Mouse (Mus musculus) lung, embryonic 14.5 days (tissue): ENCODE results near the gene Meox1. TPM values are rescaled to one million over a fixed set of nuclear protein-coding genes. Genes with fewer than 3 reads are reported as not detected.

Source experiments
- ATAC-seq: fragments of 200-750 bp; cut with Nextera tagmentation; 2 replicates; pipeline ENCODE4 v1.8.0; 2017; ENCODE audit warnings: mild to moderate bottlenecking, moderate TSS enrichment, moderate library complexity; ENCODE audit not compliant: insufficient read depth
- DNase-seq: peaks from one replicate; pipeline ENCODE4 v3.0.0-alpha.2; 2015
- H3K27ac ChIP-seq: fragments of 300-500 bp; sonication (generic); 2 replicates; pipeline ENCODE4 v1.5.1; 2014; ENCODE audit warnings: low read depth, mild to moderate bottlenecking, moderate library complexity
- H3K27me3 ChIP-seq: fragments of 300-500 bp; sonication (generic); 2 replicates; pipeline ENCODE4 v1.6.1; 2014; ENCODE audit warnings: low read length, control low read depth; ENCODE audit not compliant: insufficient read depth
- H3K36me3 ChIP-seq: fragments of 300-500 bp; sonication (generic); 2 replicates; pipeline ENCODE4 v1.6.1; 2014; ENCODE audit warnings: control low read depth; ENCODE audit not compliant: insufficient read depth
- H3K4me1 ChIP-seq: fragments of 300-500 bp; sonication (generic); 2 replicates; pipeline ENCODE4 v1.6.1; 2014; ENCODE audit warnings: antibody characterized with exemption, control low read depth; ENCODE audit not compliant: insufficient read depth
- H3K4me2 ChIP-seq: fragments of 300-500 bp; sonication (generic); 2 replicates; pipeline ENCODE4 v1.6.1; 2014; ENCODE audit warnings: mild to moderate bottlenecking
- H3K4me3 ChIP-seq: fragments of 300-500 bp; sonication (generic); 2 replicates; pipeline ENCODE4 v1.5.1; 2014; ENCODE audit warnings: low read depth, low read length
- H3K9ac ChIP-seq: fragments of 300-500 bp; sonication (generic); 2 replicates; pipeline ENCODE4 v1.6.1; 2014
- H3K9me3 ChIP-seq: fragments of 300-500 bp; sonication (generic); 2 replicates; pipeline ENCODE4 v1.6.1; 2016; ENCODE audit warnings: low read depth, low read length, control low read depth
- CTCF ChIP-seq: IDR thresholded peaks from 2 replicates; pipeline ENCODE4 v1.5.1; 2016; ENCODE audit warnings: antibody characterized with exemption, low read depth
- WGBS: fragments of 180-500 bp; shearing (Covaris S2); extraction: QIAGEN DNeasy Blood & Tissue Kit; methylation state at CpG from one replicate; pipeline ENCODE4 v1.1.7; 2014; 5-methylcytosine and 5-hydroxymethylcytosine counted together
- polyA plus RNA-seq: library from polyadenylated mRNA; unstranded; fragments of >200 nt; fragmentation: Nextera tagmentation; extraction: Ambion mirVana; gene quantifications from 2 replicates; pipeline ENCODE4 v1.2.1, GENCODE M21; 2014

Gene Meox1
- polyA plus RNA-seq, 1 experiment from 2014 or later: 7.9 TPM

GRCm38 (mm10) chr11:101885881-101886319 is 8.3 kb downstream of the Meox1 start:
- WGBS: 51% methylated on average over 6 of the region's 6 CpGs
- TF ChIP-seq CTCF: no peak
- Histone ChIP-seq H3K4me2 (no peak overlapping the region), H3K9ac (no peak overlapping the region), H3K9me3 (no peaks in the 10 kb centered on the region), H3K27ac (peak overlapping the region; percentile 69), H3K36me3 (no peaks in the 10 kb centered on the region), H3K27me3 (no peaks in the 10 kb centered on the region), H3K4me1 (peaks cover 51% of the 10 kb centered on the region), H3K4me3 (no peak overlapping the region)
- ATAC-seq (no peak), DNase-seq (no peak)

GRCm38 (mm10) chr11:101885232-101885631 is 8.9 kb downstream of the Meox1 start:
- Histone ChIP-seq H3K9ac (no peak overlapping the region), H3K4me2 (no peak overlapping the region), H3K27me3 (no peaks in the 10 kb centered on the region), H3K9me3 (no peaks in the 10 kb centered on the region), H3K4me1 (peaks cover 56% of the 10 kb centered on the region), H3K36me3 (no peaks in the 10 kb centered on the region), H3K4me3 (no peak overlapping the region), H3K27ac (peak overlapping the region; percentile 69)
- DNase-seq (peak; percentile 94), ATAC-seq (peak; percentile 87)
- peak; percentile 65 for TF ChIP-seq CTCF
- WGBS: 5% methylated on average over 6 of the region's 6 CpGs

- Histone ChIP-seq H3K4me2 (no peak overlapping the region), H3K27me3 (no peaks in the 10 kb centered on the region), H3K27ac (no peak overlapping the region; the same call in 1 of the 2 replicates), H3K9me3 (no peaks in the 10 kb centered on the region), H3K36me3 (no peaks in the 10 kb centered on the region), H3K9ac (no peak overlapping the region), H3K4me3 (no peak overlapping the region), H3K4me1 (peaks cover 60% of the 10 kb centered on the region)
- no peak for TF ChIP-seq CTCF
- ATAC-seq: no peak
- 67% methylated on average over 2 of the region's 2 CpGs for WGBS
- no peak for DNase-seq
Measured at GRCm38 (mm10) chr11:101883911-101884310, 10.3 kb downstream of the Meox1 start.

GRCm38 (mm10) chr11:101882500-101883290 is 11.5 kb downstream of the Meox1 start:
- Histone ChIP-seq H3K4me1 (peaks cover 70% of the 10 kb centered on the region), H3K27ac (peak overlapping the region; percentile 87), H3K9ac (no peak overlapping the region), H3K4me3 (no peak overlapping the region), H3K4me2 (no peak overlapping the region), H3K9me3 (no peaks in the 10 kb centered on the region), H3K27me3 (no peaks in the 10 kb centered on the region), H3K36me3 (no peaks in the 10 kb centered on the region)
- TF ChIP-seq CTCF: no peak
- DNase-seq (no peak), ATAC-seq (no peak)
- 74% methylated on average over 11 of the region's 11 CpGs for WGBS

- H3K4me2 ChIP-seq: peak overlapping the region; percentile 57
- H3K4me1 ChIP-seq: peaks cover 64% of the 10 kb centered on the region
- peak; percentile 90 for DNase-seq
- TF ChIP-seq CTCF: 0 out of 2 replicates have a peak, but pooled peaks have one; percentile 18
- peak overlapping the region; percentile 20 for H3K4me3 ChIP-seq
- peak; percentile 73 for ATAC-seq
- peak overlapping the region; percentile 87 for H3K27ac ChIP-seq
- H3K9me3 ChIP-seq: no peaks in the 10 kb centered on the region
- no peaks in the 10 kb centered on the region for H3K27me3 ChIP-seq
- 3% methylated on average over 24 of the region's 24 CpGs for WGBS
- H3K36me3 ChIP-seq: no peaks in the 10 kb centered on the region
- peak overlapping the region; percentile 44 for H3K9ac ChIP-seq
Measured at GRCm38 (mm10) chr11:101881604-101882071, 12.5 kb downstream of the Meox1 start.

GRCm38 (mm10) chr11:101881185-101881584 is 13.0 kb downstream of the Meox1 start:
- ATAC-seq (0 out of 2 replicates have a peak, but pooled peaks have one; percentile 0), DNase-seq (no peak)
- Histone ChIP-seq H3K4me1 (peaks cover 59% of the 10 kb centered on the region), H3K27me3 (no peaks in the 10 kb centered on the region), H3K4me2 (peak overlapping the region; percentile 57), H3K9ac (peak overlapping the region; percentile 44), H3K36me3 (no peaks in the 10 kb centered on the region), H3K4me3 (no peak overlapping the region), H3K9me3 (no peaks in the 10 kb centered on the region), H3K27ac (peak overlapping the region; percentile 87)
- WGBS: 30% methylated on average over 7 of the region's 7 CpGs
- TF ChIP-seq CTCF: no peak

- no peak for TF ChIP-seq CTCF
- H3K4me3 ChIP-seq: no peak overlapping the region
- H3K4me1 ChIP-seq: peaks cover 50% of the 10 kb centered on the region
- DNase-seq (no peak), ATAC-seq (no peak)
- no peaks in the 10 kb centered on the region for H3K27me3 ChIP-seq
- H3K4me2 ChIP-seq: no peak overlapping the region
- H3K27ac ChIP-seq: peak overlapping the region; percentile 67
- 61% methylated on average over 4 of the region's 4 CpGs for WGBS
- no peak overlapping the region for H3K9ac ChIP-seq
- H3K9me3 ChIP-seq: no peaks in the 10 kb centered on the region
- H3K36me3 ChIP-seq: no peaks in the 10 kb centered on the region
Measured at GRCm38 (mm10) chr11:101879672-101880071, 14.5 kb downstream of the Meox1 start.
